Mouse (Mus musculus) forebrain, postnatal 0 days (tissue): Measurements from ENCODE around the gene Dhx8. TPM values are rescaled to one million over a fixed set of nuclear protein-coding genes. Genes with fewer than 3 reads are reported as not detected.

Source experiments
- ATAC-seq: fragments of 200-750 bp; cut with Nextera tagmentation; 2 replicates; pipeline ENCODE4 v1.8.0; 2017; ENCODE audit warnings: mild to moderate bottlenecking, moderate library complexity
- DNase-seq: peaks from one replicate; pipeline ENCODE4 v3.0.0-alpha.2; 2015
- H3K27ac ChIP-seq: fragments of 300-500 bp; sonication (generic); 2 replicates; pipeline ENCODE4 v1.5.1; 2014; ENCODE audit warnings: low read depth, mild to moderate bottlenecking, antibody characterized with exemption, low read length, moderate library complexity, mixed read lengths
- H3K27me3 ChIP-seq: fragments of 300-500 bp; sonication (generic); 2 replicates; pipeline ENCODE4 v1.6.1; 2014; ENCODE audit warnings: mild to moderate bottlenecking, low read length, mixed read lengths; ENCODE audit not compliant: insufficient read depth
- H3K36me3 ChIP-seq: fragments of 300-500 bp; sonication (generic); 2 replicates; pipeline ENCODE4 v1.6.1; 2014; ENCODE audit warnings: mild to moderate bottlenecking, moderate library complexity; ENCODE audit not compliant: insufficient read depth
- H3K4me1 ChIP-seq: fragments of 300-500 bp; sonication (generic); 2 replicates; pipeline ENCODE4 v1.6.1; 2014; ENCODE audit warnings: antibody characterized with exemption; ENCODE audit not compliant: insufficient read depth
- H3K4me2 ChIP-seq: fragments of 300-500 bp; sonication (generic); 2 replicates; pipeline ENCODE4 v1.6.1; 2014; ENCODE audit warnings: low read depth, mild to moderate bottlenecking, moderate library complexity
- H3K4me3 ChIP-seq: fragments of 300-500 bp; sonication (generic); 2 replicates; pipeline ENCODE4 v1.5.1; 2014; ENCODE audit warnings: low read depth, low read length, mixed read lengths
- H3K9ac ChIP-seq: fragments of 300-500 bp; sonication (generic); 2 replicates; pipeline ENCODE4 v1.6.1; 2014; ENCODE audit warnings: mild to moderate bottlenecking
- H3K9me3 ChIP-seq: fragments of 300-500 bp; sonication (generic); 2 replicates; pipeline ENCODE4 v1.6.1; 2016; ENCODE audit warnings: low read length
- CTCF ChIP-seq: sonication (generic); IDR thresholded peaks from 2 replicates; pipeline ENCODE4 v1.5.1; 2016; ENCODE audit warnings: antibody characterized with exemption, control low read depth, low read depth
- whole genome bisulfite sequencing: fragments of 180-500 bp; shearing (Covaris S2); extraction: QIAGEN DNeasy Blood & Tissue Kit; methylation state at CpG from one replicate; pipeline ENCODE4 v1.1.7; 2014; 5-methylcytosine and 5-hydroxymethylcytosine counted together
- polyA plus RNA-seq: library from polyadenylated mRNA; unstranded; fragments of >200 nt; fragmentation: Nextera tagmentation; extraction: Ambion mirVana; gene quantifications from 2 replicates; pipeline ENCODE4 v1.2.1, GENCODE M21; 2015
- total RNA-seq: library from RNA; depleted of rRNA; stranded (reverse); fragments of >200 nt; gene quantifications from 2 replicates; pipeline ENCODE4 v1.2.3, GENCODE M21; 2014; rRNA removed

Gene Dhx8
- total RNA-seq (26.5 and 33.3 TPM in 2 replicates), polyA plus RNA-seq (18.8 and 25.0 TPM in 2 replicates)

GRCm38 (mm10) chr11:101732518-101733440, at the start of gene Dhx8:
Gene Dhx8 (plus strand): TSS chr11:101732919.
- peak within 1 kb of the TSS; percentile 64 for H3K4me3 ChIP-seq
- WGBS: 1% methylated on average over 51 of the region's 51 CpGs
- H3K9me3 ChIP-seq: no peaks in the 10 kb centered on the region
- H3K36me3 ChIP-seq: peaks cover 29% of the 10 kb centered on the region
- ATAC-seq (peak; percentile 99), DNase-seq (peak; percentile 99)
- H3K27me3 ChIP-seq: no peaks in the 10 kb centered on the region
- H3K4me2 ChIP-seq: peak within 1 kb of the TSS; percentile 55
- H3K9ac ChIP-seq: peak within 1 kb of the TSS; percentile 67
- TF ChIP-seq CTCF: peak; percentile 100
- peak within 1 kb of the TSS; percentile 62; the same call in 1 of the 2 replicates for H3K27ac ChIP-seq
- H3K4me1 ChIP-seq: no peaks in the 10 kb centered on the region

- ATAC-seq: peak; percentile 79
- TF ChIP-seq CTCF: no peak; the same call in 1 of the 2 replicates
- Histone ChIP-seq H3K9ac (peak overlapping the region; percentile 33), H3K27me3 (no peaks in the 10 kb centered on the region), H3K4me1 (peaks cover 31% of the 10 kb centered on the region), H3K9me3 (no peaks in the 10 kb centered on the region), H3K27ac (peak overlapping the region; percentile 88), H3K4me3 (no peak overlapping the region), H3K4me2 (peak overlapping the region; percentile 31), H3K36me3 (no peaks in the 10 kb centered on the region)
- DNase-seq: peak; percentile 90
- 21% methylated on average over 13 of the region's 13 CpGs for WGBS
These were observed 45.1 kb upstream of the Dhx8 start for GRCm38 (mm10) chr11:101687351-101688301.

GRCm38 (mm10) chr11:101689701-101690113, 43.0 kb upstream of the Dhx8 start:
- TF ChIP-seq CTCF: 0 out of 2 replicates have a peak, but pooled peaks have one; percentile 14
- Histone ChIP-seq H3K27me3 (no peaks in the 10 kb centered on the region), H3K4me1 (peaks cover 31% of the 10 kb centered on the region), H3K9me3 (no peaks in the 10 kb centered on the region), H3K27ac (peak overlapping the region; percentile 83), H3K9ac (no peak overlapping the region), H3K4me2 (no peak overlapping the region), H3K36me3 (no peaks in the 10 kb centered on the region), H3K4me3 (no peak overlapping the region)
- WGBS: 12% methylated on average over 10 of the region's 10 CpGs
- DNase-seq (peak; percentile 88), ATAC-seq (peak; percentile 87)

GRCm38 (mm10) chr11:101690326-101690725, 42.4 kb upstream of the Dhx8 start:
- H3K9me3 ChIP-seq: no peaks in the 10 kb centered on the region
- TF ChIP-seq CTCF: no peak
- H3K4me1 ChIP-seq: peaks cover 35% of the 10 kb centered on the region
- H3K9ac ChIP-seq: no peak overlapping the region
- WGBS: 50% methylated on average over 5 of the region's 5 CpGs
- no peak for ATAC-seq
- no peaks in the 10 kb centered on the region for H3K36me3 ChIP-seq
- H3K27me3 ChIP-seq: no peaks in the 10 kb centered on the region
- no peak for DNase-seq
- H3K4me2 ChIP-seq: no peak overlapping the region
- no peak overlapping the region for H3K4me3 ChIP-seq
- peak overlapping the region; percentile 83 for H3K27ac ChIP-seq

GRCm38 (mm10) chr11:101695906-101696661, 36.6 kb upstream of the Dhx8 start:
- Histone ChIP-seq H3K9ac (peak overlapping the region; percentile 40; the same call in 1 of the 2 replicates), H3K4me2 (peak overlapping the region; percentile 34), H3K27ac (peak overlapping the region; percentile 82), H3K4me1 (peaks cover 23% of the 10 kb centered on the region), H3K9me3 (no peaks in the 10 kb centered on the region), H3K36me3 (no peaks in the 10 kb centered on the region), H3K4me3 (0 out of 2 replicates have a peak overlapping the region, but pooled peaks have one; percentile 3), H3K27me3 (no peaks in the 10 kb centered on the region)
- DNase-seq: peak; percentile 84
- ATAC-seq: peak; percentile 93
- TF ChIP-seq CTCF: no peak
- whole genome bisulfite sequencing: 2% methylated on average over 20 of the region's 20 CpGs
